Mouse (Mus musculus): ENCODE data around the gene Thap7. TPM values are rescaled to one million over a fixed set of nuclear protein-coding genes. Genes with fewer than 3 reads are reported as not detected.

The Thap7 gene
- total and polyA plus RNA-seq, 3 experiments: 65.4 to 65.5 TPM; not detected in 1

- DNase-seq (ENCODE audit: low read depth, low spot score): no peak
- no peak overlapping the region for H3K9ac ChIP-seq (ENCODE audit: control insufficient read depth, low read depth, low read length, poor library complexity, severe bottlenecking)
- no peaks in the 10 kb centered on the region for H3K27me3 ChIP-seq (ENCODE audit: control insufficient read depth in 1 of 2, insufficient read depth in 2 of 2, low read length in 2 of 2)
- H3K4me1 ChIP-seq (ENCODE audit: control insufficient read depth in 1 of 2, insufficient read depth in 2 of 2, low read length in 2 of 2): no peaks in the 10 kb centered on the region
- peaks cover 0 to under 1% of the 10 kb centered on the region in 2 experiments; a peak in 1 of 4 replicates for H3K36me3 ChIP-seq (ENCODE audit: control insufficient read depth in 1 of 2, insufficient read depth in 2 of 2, low read length in 2 of 2)
- TF ChIP-seq RCOR1 (IDR thresholded peaks at IDR 0.05; ENCODE audit: low read depth, low read length): no peak
- TF ChIP-seq CHD1 (IDR thresholded peaks at IDR 0.05; ENCODE audit: low read depth, low read length): no peak
- TF ChIP-seq TAL1 (IDR thresholded peaks at IDR 0.05; ENCODE audit: low read length): no peak
- TF ChIP-seq NRF1 (IDR thresholded peaks at IDR 0.05; ENCODE audit: insufficient read depth, low read depth, low read length, poor library complexity, severe bottlenecking): no peak
- no peak for TF ChIP-seq HCFC1 (IDR thresholded peaks at IDR 0.05; ENCODE audit: low read depth, low read length)
- no peak for TF ChIP-seq SMC3 (IDR thresholded peaks at IDR 0.05; ENCODE audit: low read depth, low read length)
- TF ChIP-seq CHD2 (IDR thresholded peaks at IDR 0.05; ENCODE audit: low read length): no peak
- no peak for TF ChIP-seq SIN3A (IDR thresholded peaks at IDR 0.05; ENCODE audit: low read length)
- TF ChIP-seq MAFK (IDR thresholded peaks at IDR 0.05; ENCODE audit: borderline replicate concordance, low read depth, low read length): no peak
- no peak for TF ChIP-seq NELFE (IDR thresholded peaks at IDR 0.05; ENCODE audit: low read depth, low read length)
- no peak for TF ChIP-seq ZNF384 (IDR thresholded peaks at IDR 0.05; ENCODE audit: low read depth, low read length)
- no peak for TF ChIP-seq USF2 (IDR thresholded peaks at IDR 0.05; ENCODE audit: borderline replicate concordance in 1 of 2, insufficient read depth in 1 of 2, low read depth in 1 of 2, low read length in 2 of 2)
- no peak for TF ChIP-seq POLR2AphosphoS2 (IDR thresholded peaks at IDR 0.05; ENCODE audit: low read length)
- TF ChIP-seq TCF12 (IDR thresholded peaks at IDR 0.05; ENCODE audit: low read depth, low read length): no peak
- no peak overlapping the region for H3K27ac ChIP-seq (ENCODE audit: control insufficient read depth, low read depth, low read length)
- H3K4me3 ChIP-seq (ENCODE audit: control insufficient read depth in 1 of 2, insufficient read depth in 1 of 2, low read depth in 2 of 2, low read length in 2 of 2): no peak overlapping the region
- peaks cover 3% of the 10 kb centered on the region; the same call in 1 of the 2 replicates for H3K79me2 ChIP-seq (ENCODE audit: control insufficient read depth, insufficient read depth, low read length, poor library complexity)
- H3K9me3 ChIP-seq (replicated peaks; ENCODE audit: insufficient read depth, low read length): no peaks in the 10 kb centered on the region
Measured at GRCm38 (mm10) chr16:17524156-17524555, 6.8 kb downstream of the Thap7 start.

GRCm38 (mm10) chr16:17518910-17519309, 12.0 kb downstream of the Thap7 start:
- Histone ChIP-seq H3K79me2 (ENCODE audit: control insufficient read depth, insufficient read depth, low read length, poor library complexity) (no peaks in the 10 kb centered on the region), H3K9me3 (replicated peaks; ENCODE audit: insufficient read depth, low read length) (no peaks in the 10 kb centered on the region), H3K27ac (ENCODE audit: control insufficient read depth, low read depth, low read length) (no peak overlapping the region), H3K27me3 (ENCODE audit: control insufficient read depth in 1 of 2, insufficient read depth in 2 of 2, low read length in 2 of 2) (no peaks in the 10 kb centered on the region), H3K4me1 (ENCODE audit: control insufficient read depth in 1 of 2, insufficient read depth in 2 of 2, low read length in 2 of 2) (no peaks in the 10 kb centered on the region), H3K9ac (ENCODE audit: control insufficient read depth, low read depth, low read length, poor library complexity, severe bottlenecking) (no peak overlapping the region), H3K36me3 (ENCODE audit: control insufficient read depth in 1 of 2, insufficient read depth in 2 of 2, low read length in 2 of 2) (peaks cover 0 to 1% of the 10 kb centered on the region in 2 experiments; a peak in 1 of 4 replicates), H3K4me3 (ENCODE audit: control insufficient read depth in 1 of 2, insufficient read depth in 1 of 2, low read depth in 2 of 2, low read length in 2 of 2) (no peak overlapping the region)
- DNase-seq (ENCODE audit: low read depth, low spot score): no peak
- TF ChIP-seq RCOR1 (IDR thresholded peaks at IDR 0.05; ENCODE audit: low read depth, low read length) (no peak), USF2 (IDR thresholded peaks at IDR 0.05; ENCODE audit: borderline replicate concordance in 1 of 2, insufficient read depth in 1 of 2, low read depth in 1 of 2, low read length in 2 of 2) (no peak)

GRCm38 (mm10) chr16:17511431-17511830, 19.5 kb downstream of the Thap7 start:
- Histone ChIP-seq H3K4me1 (ENCODE audit: control insufficient read depth in 1 of 2, insufficient read depth in 2 of 2, low read length in 2 of 2) (peaks cover 9 to 15% of the 10 kb centered on the region in 2 experiments), H3K9me3 (replicated peaks; ENCODE audit: insufficient read depth, low read length) (no peaks in the 10 kb centered on the region), H3K4me3 (ENCODE audit: control insufficient read depth in 1 of 2, insufficient read depth in 1 of 2, low read depth in 2 of 2, low read length in 2 of 2) (no peak overlapping the region), H3K36me3 (ENCODE audit: control insufficient read depth in 1 of 2, insufficient read depth in 2 of 2, low read length in 2 of 2) (peaks cover 2 to 15% of the 10 kb centered on the region in 2 experiments; a peak in 3 of 4 replicates), H3K27ac (ENCODE audit: control insufficient read depth, low read depth, low read length) (no peak overlapping the region), H3K79me2 (ENCODE audit: control insufficient read depth, insufficient read depth, low read length, poor library complexity) (peaks cover 8% of the 10 kb centered on the region), H3K9ac (ENCODE audit: control insufficient read depth, low read depth, low read length, poor library complexity, severe bottlenecking) (no peak overlapping the region), H3K27me3 (ENCODE audit: control insufficient read depth in 1 of 2, insufficient read depth in 2 of 2, low read length in 2 of 2) (no peaks in the 10 kb centered on the region)
- no peak for DNase-seq (ENCODE audit: low read depth, low spot score)
- TF ChIP-seq RCOR1 (IDR thresholded peaks at IDR 0.05; ENCODE audit: low read depth, low read length) (no peak), GATA1 (IDR thresholded peaks at IDR 0.05; ENCODE audit: low read depth, low read length) (no peak), MXI1 (IDR thresholded peaks at IDR 0.05; ENCODE audit: low read depth, low read length) (no peak), ZC3H11A (IDR thresholded peaks at IDR 0.05; ENCODE audit: low read depth, low read length) (no peak), KAT2A (conservative IDR thresholded peaks at IDR 0.05; ENCODE audit: low read depth, low read length) (no peak), POLR2AphosphoS5 (IDR thresholded peaks at IDR 0.05; ENCODE audit: borderline replicate concordance, low read depth, low read length) (no peak), EP300 (IDR thresholded peaks at IDR 0.05; ENCODE audit: low read depth in 1 of 2, low read length in 2 of 2) (no peak), ELF1 (IDR thresholded peaks at IDR 0.05; ENCODE audit: low read depth, low read length) (no peak), MYC (IDR thresholded peaks at IDR 0.05; ENCODE audit: low read depth, low read length) (no peak), CTCF (IDR thresholded peaks at IDR 0.05 in 2 of 3, conservative IDR thresholded peaks at IDR 0.05 in 1 of 3; ENCODE audit: control insufficient read depth in 1 of 3, insufficient read depth in 1 of 3, low read depth in 2 of 3, low read length in 3 of 3, poor library complexity in 1 of 3, severe bottlenecking in 1 of 3) (no peak), HCFC1 (IDR thresholded peaks at IDR 0.05; ENCODE audit: low read depth, low read length) (no peak), TAL1 (IDR thresholded peaks at IDR 0.05; ENCODE audit: low read length) (no peak)
